Mouse (Mus musculus) urinary bladder, postnatal 25 days (tissue): ENCODE measurements at regions not wholly inside any gene's neighbourhood (a gene's known extent, or its start where the extent isn't known, plus 50 kb on each side); places are given as distances from the start of the nearest gene placed in this dataset.

Experiments used
- DNase-seq: peaks from one replicate; pipeline ENCODE4 v3.0.0; 2022; ENCODE audit warnings: low spot score

- DNase-seq, result no peak
Observed at GRCm38 (mm10) chr4:89001470-89001869, 121.5 kb upstream of the Ifne start.

GRCm38 (mm10) chr4:89000855-89001254, 120.9 kb upstream of the Ifne start:
- no peak for DNase-seq

- no peak for DNase-seq
Observed at GRCm38 (mm10) chr4:89000200-89000599, 120.2 kb upstream of the Ifne start.

GRCm38 (mm10) chr4:88998286-88998685, 118.3 kb upstream of the Ifne start:
- no peak for DNase-seq

GRCm38 (mm10) chr4:88995129-88995919, 115.3 kb upstream of the Ifne start:
- DNase-seq, result no peak

GRCm38 (mm10) chr4:88994486-88994885, 114.5 kb upstream of the Ifne start:
- DNase-seq, result no peak

- DNase-seq, result no peak
Observed at GRCm38 (mm10) chr4:88992498-88992897, 112.5 kb upstream of the Ifne start.

GRCm38 (mm10) chr4:88988363-88988762, 108.4 kb upstream of the Ifne start:
- no peak for DNase-seq

- DNase-seq, result no peak
Observed at GRCm38 (mm10) chr4:88987103-88987502, 107.1 kb upstream of the Ifne start.

- no peak for DNase-seq
Observed at GRCm38 (mm10) chr4:88982457-88982856, 102.5 kb upstream of the Ifne start.

GRCm38 (mm10) chr4:88977099-88977888, 97.3 kb upstream of the Ifne start:
- DNase-seq, result no peak

GRCm38 (mm10) chr4:88974535-88974934, 94.5 kb upstream of the Ifne start:
- no peak for DNase-seq

- DNase-seq, result no peak
Observed at GRCm38 (mm10) chr4:88969134-88969841, 89.3 kb upstream of the Ifne start.

GRCm38 (mm10) chr4:88959621-88960020, 79.6 kb upstream of the Ifne start:
- peak; percentile 48 for DNase-seq

GRCm38 (mm10) chr4:88956605-88957004, 76.6 kb upstream of the Ifne start:
- DNase-seq, result no peak

- no peak for DNase-seq
Observed at GRCm38 (mm10) chr4:88956151-88956550, 76.2 kb upstream of the Ifne start.

- DNase-seq, result no peak
Observed at GRCm38 (mm10) chr4:88955571-88955970, 75.6 kb upstream of the Ifne start.

GRCm38 (mm10) chr4:88954045-88954444, 74.0 kb upstream of the Ifne start:
- no peak for DNase-seq

GRCm38 (mm10) chr4:88951034-88951336, 71.0 kb upstream of the Ifne start:
- DNase-seq, result no peak

- no peak for DNase-seq
Observed at GRCm38 (mm10) chr4:88950181-88951033, 70.4 kb upstream of the Ifne start.

- DNase-seq, result no peak
Observed at GRCm38 (mm10) chr4:88948027-88948859, 68.2 kb upstream of the Ifne start.
